Mouse (Mus musculus) intestine, postnatal 0 days (tissue): Measurements from ENCODE around the gene Nup107. TPM values are rescaled to one million over a fixed set of nuclear protein-coding genes. Genes with fewer than 3 reads are reported as not detected.

ENCODE experiments used
- ATAC-seq: fragments of 200-750 bp; cut with Nextera tagmentation; 2 replicates; pipeline ENCODE4 v1.8.0; 2017; ENCODE audit warnings: mild to moderate bottlenecking, moderate TSS enrichment, moderate library complexity
- H3K27ac ChIP-seq: fragments of 300-500 bp; sonication (generic); 2 replicates; pipeline ENCODE4 v1.5.1; 2014; ENCODE audit warnings: mild to moderate bottlenecking, low read depth, low read length, moderate library complexity
- H3K27me3 ChIP-seq: fragments of 300-500 bp; sonication (generic); replicated peaks from 2 replicates; pipeline ENCODE4 v1.6.1; 2014; ENCODE audit warnings: low read length, mixed read lengths; ENCODE audit not compliant: control insufficient read depth, insufficient read depth
- H3K36me3 ChIP-seq: fragments of 300-500 bp; sonication (generic); 2 replicates; pipeline ENCODE4 v1.6.1; 2014; ENCODE audit warnings: mild to moderate bottlenecking, moderate library complexity; ENCODE audit not compliant: control insufficient read depth, insufficient read depth
- H3K4me1 ChIP-seq: fragments of 300-500 bp; sonication (generic); replicated peaks from 2 replicates; pipeline ENCODE4 v1.6.1; 2014; ENCODE audit warnings: antibody characterized with exemption, low read length, mixed read lengths; ENCODE audit not compliant: control insufficient read depth, insufficient read depth
- H3K4me2 ChIP-seq: fragments of 300-500 bp; sonication (generic); replicated peaks from 2 replicates; pipeline ENCODE4 v1.6.1; 2014; ENCODE audit warnings: low read depth, mild to moderate bottlenecking, moderate library complexity
- H3K4me3 ChIP-seq: fragments of 300-500 bp; sonication (generic); 2 replicates; pipeline ENCODE4 v1.5.1; 2014; ENCODE audit warnings: low read depth, low read length
- H3K9ac ChIP-seq: fragments of 300-500 bp; sonication (generic); 2 replicates; pipeline ENCODE4 v1.6.1; 2014; ENCODE audit warnings: mild to moderate bottlenecking, low read depth, low read length
- H3K9me3 ChIP-seq: fragments of 300-500 bp; sonication (generic); 2 replicates; pipeline ENCODE4 v1.6.1; 2016; ENCODE audit warnings: mixed run types; ENCODE audit not compliant: control insufficient read depth
- CTCF ChIP-seq: sonication (generic); IDR thresholded peaks from 2 replicates; pipeline ENCODE4 v1.5.1; 2016; ENCODE audit warnings: low read depth, mild to moderate bottlenecking, control low read depth, antibody characterized with exemption, moderate library complexity
- WGBS: fragments of 180-500 bp; shearing (Covaris S2); extraction: QIAGEN DNeasy Blood & Tissue Kit; methylation state at CpG from one replicate; pipeline ENCODE4 v1.1.7; 2014; 5-methylcytosine and 5-hydroxymethylcytosine counted together
- polyA plus RNA-seq: library from polyadenylated mRNA; unstranded; fragments of >200 nt; fragmentation: Nextera tagmentation; extraction: Ambion mirVana; gene quantifications from 2 replicates; pipeline ENCODE4 v1.2.1, GENCODE M21; 2015

Gene Nup107
- polyA plus RNA-seq, 1 experiment from 2014 or later = 16.2 TPM

DNA sequence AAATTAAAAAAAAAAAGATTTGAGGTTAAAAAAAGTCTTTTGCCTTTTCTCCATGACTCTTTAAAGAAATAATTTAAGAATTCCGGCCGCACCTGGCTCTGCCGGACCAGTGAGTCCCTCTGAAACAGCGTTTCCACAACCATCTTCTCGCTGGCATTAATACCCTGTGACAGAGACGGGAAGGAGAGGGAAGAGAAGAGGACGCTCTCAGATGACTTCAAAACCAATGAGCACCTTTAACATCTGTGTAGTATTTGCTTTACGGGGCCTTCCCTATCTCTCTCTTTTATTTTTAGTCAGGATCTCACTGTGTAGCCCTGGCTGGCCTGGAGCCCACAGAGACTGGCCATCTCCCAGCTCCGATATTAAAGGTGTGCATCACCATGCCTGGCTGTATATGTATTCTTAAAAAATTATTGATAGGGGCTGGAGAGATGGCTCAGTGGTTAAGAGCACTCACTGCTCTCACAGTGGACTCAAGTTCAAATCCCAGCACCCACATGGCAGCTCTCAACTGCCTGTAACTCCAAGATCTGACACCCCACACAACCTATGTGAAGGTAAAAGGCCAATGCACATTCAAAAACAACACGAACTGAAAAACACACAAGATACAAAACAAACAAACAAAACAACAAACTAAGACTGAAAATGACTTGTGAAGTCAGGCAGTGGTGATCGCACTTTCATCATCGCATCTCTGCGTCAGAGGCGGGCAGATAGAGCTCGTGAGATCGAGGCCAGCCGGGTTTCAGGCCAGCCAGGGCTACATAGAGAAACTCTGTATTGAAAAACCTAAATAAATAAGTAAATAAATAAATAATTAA lies 14.8 kb downstream of the Nup107 start:
- H3K4me3 ChIP-seq = no peak overlapping the region
- no peaks in the 10 kb centered on the region for H3K9me3 ChIP-seq
- H3K36me3 ChIP-seq = peaks cover 81% of the 10 kb centered on the region
- no peaks in the 10 kb centered on the region for H3K4me1 ChIP-seq
- no peak overlapping the region for H3K4me2 ChIP-seq
- no peak overlapping the region for H3K27ac ChIP-seq
- TF ChIP-seq CTCF = no peak
- 94% methylated on average over 17 of the region's 17 CpGs for WGBS
- no peaks in the 10 kb centered on the region for H3K27me3 ChIP-seq
- ATAC-seq = no peak
- no peak overlapping the region for H3K9ac ChIP-seq

DNA sequence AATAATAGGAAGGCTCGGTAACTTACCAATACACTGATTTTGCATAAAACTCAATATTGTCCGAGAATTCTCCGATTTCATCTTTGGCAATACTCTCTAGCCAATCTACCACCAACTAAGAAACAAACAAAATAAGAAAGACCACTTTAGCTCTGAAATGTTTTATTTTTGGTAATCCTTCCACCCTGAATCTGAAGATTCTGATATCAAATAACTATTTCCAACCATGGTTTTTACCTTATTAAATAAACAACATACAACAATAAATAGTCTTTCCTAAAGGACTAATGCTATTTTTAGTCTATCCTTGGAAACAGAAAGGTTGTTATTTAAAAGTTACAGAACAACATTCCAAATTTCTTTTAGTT lies 15.4 kb downstream of the Nup107 start:
- no peak overlapping the region for H3K27ac ChIP-seq
- H3K36me3 ChIP-seq = peaks cover 82% of the 10 kb centered on the region
- no peak for ATAC-seq
- no peak for TF ChIP-seq CTCF
- H3K4me1 ChIP-seq = no peaks in the 10 kb centered on the region
- no peaks in the 10 kb centered on the region for H3K9me3 ChIP-seq
- 97% methylated on average over 3 of the region's 3 CpGs for WGBS
- no peak overlapping the region for H3K4me3 ChIP-seq
- H3K27me3 ChIP-seq = no peaks in the 10 kb centered on the region
- no peak overlapping the region for H3K4me2 ChIP-seq
- H3K9ac ChIP-seq = no peak overlapping the region

- no peaks in the 10 kb centered on the region for H3K9me3 ChIP-seq
- no peak overlapping the region for H3K4me3 ChIP-seq
- no peaks in the 10 kb centered on the region for H3K27me3 ChIP-seq
- H3K36me3 ChIP-seq = peaks cover 80% of the 10 kb centered on the region
- H3K4me1 ChIP-seq = no peaks in the 10 kb centered on the region
- 87% methylated on average over 12 of the region's 12 CpGs for WGBS
- no peak overlapping the region for H3K27ac ChIP-seq
- H3K4me2 ChIP-seq = no peak overlapping the region
- H3K9ac ChIP-seq = no peak overlapping the region
- no peak; the same call in 1 of the 2 replicates for ATAC-seq
- no peak for TF ChIP-seq CTCF
These were observed 16.0 kb downstream of the Nup107 start for GRCm38 (mm10) chr10:117776281-117777102.

- Histone ChIP-seq H3K9ac (no peak overlapping the region), H3K9me3 (no peaks in the 10 kb centered on the region), H3K36me3 (peaks cover 74% of the 10 kb centered on the region), H3K27ac (no peak overlapping the region), H3K4me2 (no peak overlapping the region), H3K4me3 (no peak overlapping the region), H3K4me1 (no peaks in the 10 kb centered on the region), H3K27me3 (no peaks in the 10 kb centered on the region)
- no peak for ATAC-seq
- 91% methylated on average over 6 of the region's 6 CpGs for WGBS
- no peak for TF ChIP-seq CTCF
These were observed 16.9 kb downstream of the Nup107 start for GRCm38 (mm10) chr10:117775401-117776144.

GRCm38 (mm10) chr10:117774817-117775120 lies 17.7 kb downstream of the Nup107 start:
- Histone ChIP-seq H3K4me1 (no peaks in the 10 kb centered on the region), H3K27ac (no peak overlapping the region), H3K9ac (no peak overlapping the region), H3K36me3 (peaks cover 76% of the 10 kb centered on the region), H3K4me3 (no peak overlapping the region), H3K9me3 (no peaks in the 10 kb centered on the region), H3K4me2 (no peak overlapping the region), H3K27me3 (no peaks in the 10 kb centered on the region)
- no peak for TF ChIP-seq CTCF
- WGBS = 100% methylated on average over 1 of the region's 1 CpGs
- no peak for ATAC-seq
